Mouse (Mus musculus) kidney, postnatal 25 days (tissue): Measurements from ENCODE around the gene Dcpp1.

Experiments
- DNase-seq, 2 experiments: peaks; one replicate each; pipeline ENCODE4 v3.0.0; 2021; ENCODE audit warnings: mixed read lengths in 2 of 2

Gene Dcpp1

GRCm38 (mm10) chr17:23931157-23931556, 50.5 kb downstream of the Dcpp1 start:
- DNase-seq = no peak
